Mouse (Mus musculus) adrenal gland, adult 18-20 months (tissue): Measurements from ENCODE around the gene Stab1. TPM values are rescaled to one million over a fixed set of nuclear protein-coding genes. Genes with fewer than 3 reads are reported as not detected.
A peak's percentile ranks its signal among the peaks of the same experiment; 100 is the strongest.

ENCODE experiments used
- DNase-seq, 2 experiments: peaks; one replicate each; pipeline ENCODE4 v3.0.0; 2021 to 2022; ENCODE audit warnings: low spot score in 2 of 2
- total RNA-seq, 2 experiments: library from RNA; stranded (reverse); gene quantifications; 1 replicate in 1 of 2; 2 replicates in 1 of 2; pipeline ENCODE4 v1.2.3; 2021

Gene Stab1
- total RNA-seq, 2 experiments from 2014 or later: 83.4 to 93.7 TPM

- DNase-seq: no peak
These were observed 27.1 kb upstream of the Stab1 start for GRCm38 (mm10) chr14:31195521-31195920.

GRCm38 (mm10) chr14:31194891-31195513 lies 26.6 kb upstream of the Stab1 start:
- DNase-seq: peak; percentile 54 to 60

- no peak for DNase-seq
These were observed 26.0 kb upstream of the Stab1 start for GRCm38 (mm10) chr14:31194441-31194840.

GRCm38 (mm10) chr14:31193791-31194190 lies 25.4 kb upstream of the Stab1 start:
- no peak for DNase-seq

- no peak for DNase-seq
These were observed 23.5 kb upstream of the Stab1 start for GRCm38 (mm10) chr14:31191936-31192335.

GRCm38 (mm10) chr14:31189348-31189747 lies 20.9 kb upstream of the Stab1 start:
- DNase-seq: no peak

GRCm38 (mm10) chr14:31188771-31189181 lies 20.3 kb upstream of the Stab1 start:
- no peak for DNase-seq

GRCm38 (mm10) chr14:31186656-31187055 lies 18.2 kb upstream of the Stab1 start:
- peak in 1 of 2 experiments; percentile 49 for DNase-seq

GRCm38 (mm10) chr14:31184195-31184594 lies 15.8 kb upstream of the Stab1 start:
- DNase-seq: no peak

GRCm38 (mm10) chr14:31183541-31183940 lies 15.1 kb upstream of the Stab1 start:
- no peak for DNase-seq

- no peak for DNase-seq
These were observed 14.4 kb upstream of the Stab1 start for GRCm38 (mm10) chr14:31182786-31183290.

- DNase-seq: no peak
These were observed 13.1 kb upstream of the Stab1 start for GRCm38 (mm10) chr14:31181512-31181911.

- no peak for DNase-seq
These were observed 11.4 kb upstream of the Stab1 start for GRCm38 (mm10) chr14:31179677-31180365.

- no peak for DNase-seq
These were observed 9.3 kb upstream of the Stab1 start for GRCm38 (mm10) chr14:31177715-31178114.

- DNase-seq: no peak
These were observed 8.8 kb upstream of the Stab1 start for GRCm38 (mm10) chr14:31177287-31177686.

- no peak for DNase-seq
These were observed 5.1 kb upstream of the Stab1 start for GRCm38 (mm10) chr14:31173537-31173936.

- peak in 1 of 2 experiments; percentile 28 for DNase-seq
These were observed 4.5 kb upstream of the Stab1 start for GRCm38 (mm10) chr14:31172781-31173455.

GRCm38 (mm10) chr14:31171821-31172220 lies 3.4 kb upstream of the Stab1 start:
- DNase-seq: no peak

- DNase-seq: no peak
These were observed 2.9 kb upstream of the Stab1 start for GRCm38 (mm10) chr14:31171386-31171785.

- DNase-seq: no peak
These were observed 2.5 kb upstream of the Stab1 start for GRCm38 (mm10) chr14:31170963-31171362.

GRCm38 (mm10) chr14:31169508-31169907 lies 1.1 kb upstream of the Stab1 start:
- no peak for DNase-seq

- DNase-seq: no peak
These were observed 1.6 kb downstream of the Stab1 start for GRCm38 (mm10) chr14:31166827-31167226.
